Mouse (Mus musculus): ENCODE data around the gene Ercc4. TPM values are rescaled to one million over a fixed set of nuclear protein-coding genes. Genes with fewer than 3 reads are reported as not detected.

Ercc4 gene
- polyA plus RNA-seq, 1 experiment = 2.4 TPM

DNA sequence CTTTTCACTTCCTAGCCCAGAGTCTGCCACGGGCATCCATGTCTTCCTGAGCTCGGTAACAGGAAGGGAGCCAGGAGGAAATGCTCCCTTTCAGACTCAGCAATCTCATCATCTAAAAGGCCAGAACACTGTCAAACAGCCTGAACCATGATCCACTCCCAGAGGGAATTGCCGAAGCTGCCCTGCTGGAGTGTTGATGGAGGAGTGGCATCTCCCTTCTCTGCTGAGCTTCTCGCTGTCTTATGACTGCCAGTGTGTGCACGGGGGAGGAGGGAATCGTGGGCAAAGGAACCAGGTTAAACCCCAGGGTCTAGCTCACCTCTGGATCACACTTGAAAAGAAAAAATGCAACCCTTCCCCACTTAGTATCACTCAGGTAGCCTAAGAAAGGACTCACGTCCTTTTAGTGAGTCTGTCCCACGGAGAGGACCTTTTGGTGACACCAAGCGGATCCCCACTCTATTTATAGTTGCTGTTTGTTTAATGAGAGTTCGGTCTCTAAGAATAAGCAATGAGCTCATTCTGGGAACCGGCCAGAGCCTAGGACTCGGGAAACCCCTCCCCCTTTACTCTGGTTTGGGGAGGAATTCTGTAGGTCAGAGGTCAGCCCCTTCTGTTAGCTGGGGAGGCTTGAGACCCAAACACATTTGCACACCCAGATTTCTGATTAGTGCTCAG is 80.1 kb downstream of the Ercc4 start:
- no peak for TF ChIP-seq GATA1 (IDR thresholded peaks at IDR 0.05; ENCODE audit: borderline replicate concordance, low read length)
- Histone ChIP-seq H3K4me1 (peaks cover 22% of the 10 kb centered on the region), H3K9me3 (peaks cover 20% of the 10 kb centered on the region), H3K27me3 (replicated peaks) (peaks cover 13% of the 10 kb centered on the region), H3K36me3 (replicated peaks; ENCODE audit: low read length) (no peaks in the 10 kb centered on the region), H3K4me3 (replicated peaks) (no peak overlapping the region)

- Histone ChIP-seq H3K4me1 (peaks cover 31% of the 10 kb centered on the region), H3K36me3 (replicated peaks; ENCODE audit: low read length) (no peaks in the 10 kb centered on the region), H3K27me3 (replicated peaks) (peaks cover 15% of the 10 kb centered on the region), H3K4me3 (replicated peaks) (no peak overlapping the region), H3K9me3 (peaks cover 11% of the 10 kb centered on the region)
- TF ChIP-seq GATA1 (IDR thresholded peaks at IDR 0.05; ENCODE audit: borderline replicate concordance, low read length) (no peak), FLI1 (IDR thresholded peaks at IDR 0.05; ENCODE audit: low read length) (no peak)
Measured at GRCm38 (mm10) chr16:13190471-13190870, 81.0 kb downstream of the Ercc4 start.

- peaks cover 16% of the 10 kb centered on the region for H3K27me3 ChIP-seq (replicated peaks)
- TF ChIP-seq FLI1 (IDR thresholded peaks at IDR 0.05; ENCODE audit: low read length) = no peak
- no peak for TF ChIP-seq GATA1 (IDR thresholded peaks at IDR 0.05; ENCODE audit: borderline replicate concordance, low read length)
- H3K4me1 ChIP-seq = peaks cover 34% of the 10 kb centered on the region
- no peaks in the 10 kb centered on the region for H3K36me3 ChIP-seq (replicated peaks; ENCODE audit: low read length)
- peaks cover 4% of the 10 kb centered on the region for H3K9me3 ChIP-seq
- no peak overlapping the region for H3K4me3 ChIP-seq (replicated peaks)
Measured at GRCm38 (mm10) chr16:13191166-13191565, 81.7 kb downstream of the Ercc4 start.

DNA sequence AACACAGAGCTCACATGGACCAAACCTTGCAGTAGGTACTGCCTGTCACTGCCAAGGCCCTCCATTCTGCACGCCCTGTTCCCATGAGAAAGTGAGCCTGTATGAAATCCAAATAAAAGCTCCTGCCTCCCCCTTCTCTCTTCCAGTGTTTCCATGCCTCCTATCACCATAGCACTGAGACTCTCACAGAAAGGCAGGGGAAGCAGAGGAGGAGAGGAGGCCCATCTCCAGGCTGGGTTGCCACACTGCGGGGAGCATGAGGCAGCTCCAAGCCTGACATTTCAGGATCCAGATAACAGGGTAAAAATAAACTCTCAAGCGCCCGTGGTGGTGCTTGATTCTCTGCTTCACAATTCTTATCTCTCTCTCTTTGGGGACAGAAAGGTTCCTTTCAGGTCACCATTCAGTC is 84.2 kb downstream of the Ercc4 start:
- TF ChIP-seq GATA1 (IDR thresholded peaks at IDR 0.05; ENCODE audit: borderline replicate concordance, low read length) (no peak), FLI1 (IDR thresholded peaks at IDR 0.05; ENCODE audit: low read length) (no peak)
- peaks cover 51% of the 10 kb centered on the region for H3K4me1 ChIP-seq
- peak overlapping the region; percentile 60 for H3K4me3 ChIP-seq (replicated peaks)
- H3K27me3 ChIP-seq (replicated peaks) = peaks cover 22% of the 10 kb centered on the region
- H3K36me3 ChIP-seq (replicated peaks; ENCODE audit: low read length) = no peaks in the 10 kb centered on the region
- H3K9me3 ChIP-seq = no peaks in the 10 kb centered on the region

DNA sequence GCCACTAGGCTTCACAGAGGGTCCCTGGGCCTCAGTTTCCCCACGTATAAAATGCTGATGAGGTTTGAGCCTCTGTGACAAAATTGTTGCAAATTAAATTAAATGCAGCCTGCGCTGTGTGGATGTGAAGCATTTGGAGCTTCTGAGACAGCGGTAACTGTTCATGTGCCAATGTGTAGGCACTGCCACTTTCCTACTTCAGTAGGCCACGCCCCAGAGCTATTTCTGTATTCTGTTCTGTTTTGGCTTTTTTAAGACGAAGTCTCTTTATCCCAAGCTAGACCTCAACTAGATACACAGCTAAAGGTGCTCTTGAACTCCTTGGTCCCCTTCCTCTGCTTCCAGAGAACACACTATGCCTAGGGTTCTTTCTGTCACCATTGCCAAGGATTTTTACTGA is 85.4 kb downstream of the Ercc4 start:
- Histone ChIP-seq H3K4me1 (peaks cover 47% of the 10 kb centered on the region), H3K36me3 (replicated peaks; ENCODE audit: low read length) (no peaks in the 10 kb centered on the region), H3K27me3 (replicated peaks) (peaks cover 26% of the 10 kb centered on the region), H3K4me3 (replicated peaks) (no peak overlapping the region), H3K9me3 (no peaks in the 10 kb centered on the region)
- TF ChIP-seq GATA1 (IDR thresholded peaks at IDR 0.05; ENCODE audit: borderline replicate concordance, low read length) (no peak), FLI1 (IDR thresholded peaks at IDR 0.05; ENCODE audit: low read length) (no peak)

GRCm38 (mm10) chr16:13196626-13197025 is 87.1 kb downstream of the Ercc4 start:
- Histone ChIP-seq H3K36me3 (replicated peaks; ENCODE audit: low read length) (no peaks in the 10 kb centered on the region), H3K9me3 (no peaks in the 10 kb centered on the region), H3K4me1 (peaks cover 47% of the 10 kb centered on the region), H3K4me3 (replicated peaks) (no peak overlapping the region), H3K27me3 (replicated peaks) (peaks cover 29% of the 10 kb centered on the region)
- TF ChIP-seq FLI1 (IDR thresholded peaks at IDR 0.05; ENCODE audit: low read length) (no peak), GATA1 (IDR thresholded peaks at IDR 0.05; ENCODE audit: borderline replicate concordance, low read length) (no peak)

- Histone ChIP-seq H3K4me1 (peaks cover 47% of the 10 kb centered on the region), H3K27me3 (replicated peaks) (peaks cover 29% of the 10 kb centered on the region), H3K36me3 (replicated peaks; ENCODE audit: low read length) (no peaks in the 10 kb centered on the region), H3K4me3 (replicated peaks) (peak overlapping the region; percentile 73), H3K9me3 (no peaks in the 10 kb centered on the region)
- TF ChIP-seq FLI1 (IDR thresholded peaks at IDR 0.05; ENCODE audit: low read length) (no peak), GATA1 (IDR thresholded peaks at IDR 0.05; ENCODE audit: borderline replicate concordance, low read length) (no peak)
Measured at GRCm38 (mm10) chr16:13197293-13197692, 87.8 kb downstream of the Ercc4 start.

DNA sequence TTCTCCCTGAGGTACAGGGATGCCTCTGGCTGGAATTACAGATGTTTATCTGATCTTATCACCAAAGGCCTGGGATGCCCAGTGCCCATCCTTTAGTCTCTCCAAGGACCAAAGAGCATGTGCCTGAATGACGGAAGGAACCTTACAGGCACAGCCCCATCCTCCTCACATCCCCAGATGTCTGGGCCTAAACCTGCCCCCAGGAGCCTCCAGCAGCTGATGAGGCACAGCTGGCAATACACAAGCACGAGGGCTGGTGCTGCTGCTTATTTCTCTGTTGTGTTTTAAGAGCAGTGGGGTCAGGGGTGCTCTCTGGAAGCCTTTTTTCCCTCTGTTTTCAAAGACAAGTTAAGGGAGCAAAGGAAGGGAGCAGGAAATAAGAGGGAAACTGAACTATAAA is 89.7 kb downstream of the Ercc4 start:
- H3K4me1 ChIP-seq = peaks cover 33% of the 10 kb centered on the region
- TF ChIP-seq FLI1 (IDR thresholded peaks at IDR 0.05; ENCODE audit: low read length) (no peak), GATA1 (IDR thresholded peaks at IDR 0.05; ENCODE audit: borderline replicate concordance, low read length) (no peak)
- peaks cover 29% of the 10 kb centered on the region for H3K27me3 ChIP-seq (replicated peaks)
- no peak overlapping the region for H3K4me3 ChIP-seq (replicated peaks)
- H3K36me3 ChIP-seq (replicated peaks; ENCODE audit: low read length) = no peaks in the 10 kb centered on the region
- H3K9me3 ChIP-seq = no peaks in the 10 kb centered on the region

Other genes starting within 250 kb of the Ercc4 start
- gene Mrtfb, start 146.8 kb downstream of the Ercc4 start, polyA plus RNA-seq (2012; ENCODE audit: insufficient read depth, low replicate concordance) = 0.49 TPM in 1 of 2 replicates, not detected in the other

All from megakaryocyte, embryonic 14.5 days (primary cell).